Mouse (Mus musculus) ovary, adult 10 weeks (tissue): ENCODE data around the gene Pfkfb2. TPM values are rescaled to one million over a fixed set of nuclear protein-coding genes. Genes with fewer than 3 reads are reported as not detected.

Experiments used
- polyA plus RNA-seq: library from polyadenylated mRNA; stranded (reverse); fragments of 350-450 nt; fragmentation: Illumina TruSeq; extraction: RNeasy Lipid Tissue Mini Kit (QIAGEN cat#74804); gene quantifications from one replicate; pipeline ENCODE4 v1.2.3, GENCODE M21; 2014

Pfkfb2 gene
- 16.1 TPM for polyA plus RNA-seq

GRCm38 (mm10) chr1:130729153-130729552, at the start of gene Pfkfb2:
TSS of gene Pfkfb2 (minus strand) at chr1:130729253.

GRCm38 (mm10) chr1:130731741-130732337, 2.8 kb upstream of the Pfkfb2 start, which contains the start of gene AA986860:
TSS of gene AA986860 (plus strand) at chr1:130731976.

DNA sequence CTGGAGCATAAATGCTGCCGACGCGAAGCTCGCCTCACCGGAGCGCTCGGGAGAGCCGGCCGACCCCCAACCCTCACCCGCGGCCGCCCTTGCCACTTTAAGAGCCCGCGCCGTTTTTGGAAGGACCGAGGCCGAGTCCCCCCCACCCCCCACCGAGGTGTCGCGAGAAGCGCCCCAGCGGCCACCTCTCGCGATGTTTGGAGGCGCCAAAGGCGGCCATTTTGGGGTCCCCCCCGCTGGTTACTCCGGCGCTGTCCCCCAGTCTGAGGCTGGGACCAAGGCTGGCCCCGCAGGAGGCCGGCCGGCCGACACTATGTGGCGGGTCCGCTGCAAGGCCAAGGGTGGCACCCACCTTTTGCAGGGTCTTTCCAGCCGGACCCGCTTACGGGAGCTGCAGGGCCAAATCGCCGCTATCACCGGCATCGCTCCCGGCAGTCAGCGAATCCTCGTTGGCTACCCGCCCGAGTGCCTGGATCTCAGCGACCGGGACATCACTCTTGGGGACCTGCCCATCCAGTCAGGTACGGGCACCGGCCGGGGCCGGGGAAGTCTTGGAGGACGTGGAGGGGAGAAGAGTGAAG, 11.7 kb downstream of the Pfkfb2 start, which contains the start of gene Yod1:
Yod1 (plus strand) TSS at position 37 of the 581 bp plus-strand sequence.

GRCm38 (mm10) chr1:130715561-130716217, 13.4 kb downstream of the Pfkfb2 start, which contains the start of gene Gm29427:
TSS of gene Gm29427 (minus strand) at chr1:130715799.

GRCm38 (mm10) chr1:130661454-130661853, 67.6 kb downstream of the Pfkfb2 start, which contains the start of gene C4bp:
TSS of gene C4bp (minus strand) at chr1:130661632.

Other genes with a start within 250 kb of the Pfkfb2 start
- gene Zp3r, start 99.6 kb downstream of the Pfkfb2 start, polyA plus RNA-seq, result not detected
- 0.20 TPM for gene C4bp, start 67.6 kb downstream of the Pfkfb2 start, polyA plus RNA-seq
- not detected for gene Gm29427, start 13.5 kb downstream of the Pfkfb2 start, polyA plus RNA-seq
- gene Yod1, start 11.9 kb downstream of the Pfkfb2 start, polyA plus RNA-seq, result 20.7 TPM
- gene AA986860, start 2.7 kb upstream of the Pfkfb2 start, polyA plus RNA-seq, result 0.91 TPM
- gene Fcamr, start 71.6 kb upstream of the Pfkfb2 start, polyA plus RNA-seq, result not detected
- gene Pigr, start 97.4 kb upstream of the Pfkfb2 start, polyA plus RNA-seq, result 0.23 TPM
- not detected for gene Fcmr, start 136.4 kb upstream of the Pfkfb2 start, polyA plus RNA-seq
- gene Il24, start 158.2 kb upstream of the Pfkfb2 start, polyA plus RNA-seq, result not detected
- gene Il20, start 182.2 kb upstream of the Pfkfb2 start, polyA plus RNA-seq, result 0.40 TPM
- gene Il19, start 210.9 kb upstream of the Pfkfb2 start, polyA plus RNA-seq, result not detected